Mouse (Mus musculus): Measurements from ENCODE around the gene Psmd13.

DNA sequence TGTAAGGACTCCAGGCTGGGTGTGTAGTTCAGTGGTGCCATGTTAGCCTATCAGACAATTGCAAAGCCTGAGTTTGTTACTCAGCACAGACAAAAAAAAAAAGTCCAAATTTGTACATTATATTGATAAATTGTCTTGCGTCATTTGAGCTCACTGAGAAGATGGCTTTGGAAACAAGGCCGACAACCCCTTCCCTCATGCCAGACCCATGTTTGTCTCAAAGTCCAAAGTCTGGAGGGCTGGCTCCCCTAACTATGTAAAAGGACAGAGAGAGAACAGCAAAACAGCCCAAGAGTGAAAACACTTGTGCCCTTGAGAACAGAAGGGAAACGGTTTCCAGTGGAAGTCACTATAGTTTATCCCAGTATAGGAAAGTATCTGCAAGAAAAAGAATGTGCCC lies 1.3 kb upstream of the Psmd13 start:
- TF ChIP-seq CTCF (IDR thresholded peaks at IDR 0.05) (no peak), POLR2A (IDR thresholded peaks at IDR 0.05; ENCODE audit: insufficient read depth, low read depth, low read length) (no peak)

Measured in heart, adult 2 months (tissue).